Mouse (Mus musculus) gastrocnemius, postnatal 4 days (tissue): ENCODE measurements around the gene Tbr1. TPM values are rescaled to one million over a fixed set of nuclear protein-coding genes. Genes with fewer than 3 reads are reported as not detected.
A peak's percentile ranks its signal among the peaks of the same experiment; 100 is the strongest.

Source experiments
- DNase-seq, 2 experiments: peaks; one replicate each; pipeline ENCODE4 v3.0.0; 2021 to 2022; ENCODE audit warnings: low spot score in 2 of 2, mixed read lengths in 2 of 2
- long read RNA-seq, 2 experiments: library from polyadenylated mRNA; stranded (forward); transcript quantifications; one replicate each; pipeline ENCODE4 v2.0.0; 2021
- total RNA-seq, 2 experiments: library from RNA; stranded (reverse); gene quantifications; 2 replicates each; pipeline ENCODE4 v1.2.3; 2021

Gene Tbr1
- under 1 TPM; 0.36 to 0.49 TPM for total RNA-seq
- long read RNA-seq, experiment 1: 0 reads
- long read RNA-seq, experiment 2, partial matches to known transcripts: 0 of 1 reads
- long read RNA-seq, experiment 2, other reads (novel, unspliced or antisense): 1 of 1 reads

- DNase-seq: no peak
Measured at GRCm38 (mm10) chr2:61802656-61803251, at the start of gene Tbr1. Gene Tbr1, plus strand, starts transcription at chr2:61802930.

DNA sequence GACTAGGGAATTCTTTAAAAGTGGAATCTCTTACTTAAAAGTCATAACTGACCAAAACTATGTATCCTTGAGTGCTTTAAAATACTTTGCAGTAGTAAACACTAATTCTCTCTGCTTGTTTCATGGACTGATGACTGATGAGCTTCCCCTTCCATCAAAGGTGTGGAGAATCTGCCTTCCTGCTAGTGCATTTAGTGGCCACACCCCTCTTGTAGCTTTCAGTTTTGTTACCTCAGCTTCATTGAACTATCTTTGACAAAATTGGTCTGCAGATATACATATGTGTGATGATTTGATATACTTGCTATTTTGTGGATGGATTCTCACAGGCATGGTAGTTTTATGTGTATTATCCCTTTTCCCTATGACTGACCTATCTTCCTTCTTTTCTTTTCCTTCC is 47.7 kb upstream of the Tbr1 start:
- DNase-seq: no peak

- DNase-seq: no peak
Measured at GRCm38 (mm10) chr2:61759234-61759855, 43.4 kb upstream of the Tbr1 start.

- DNase-seq: no peak
Measured at GRCm38 (mm10) chr2:61760044-61760443, 42.7 kb upstream of the Tbr1 start.

DNA sequence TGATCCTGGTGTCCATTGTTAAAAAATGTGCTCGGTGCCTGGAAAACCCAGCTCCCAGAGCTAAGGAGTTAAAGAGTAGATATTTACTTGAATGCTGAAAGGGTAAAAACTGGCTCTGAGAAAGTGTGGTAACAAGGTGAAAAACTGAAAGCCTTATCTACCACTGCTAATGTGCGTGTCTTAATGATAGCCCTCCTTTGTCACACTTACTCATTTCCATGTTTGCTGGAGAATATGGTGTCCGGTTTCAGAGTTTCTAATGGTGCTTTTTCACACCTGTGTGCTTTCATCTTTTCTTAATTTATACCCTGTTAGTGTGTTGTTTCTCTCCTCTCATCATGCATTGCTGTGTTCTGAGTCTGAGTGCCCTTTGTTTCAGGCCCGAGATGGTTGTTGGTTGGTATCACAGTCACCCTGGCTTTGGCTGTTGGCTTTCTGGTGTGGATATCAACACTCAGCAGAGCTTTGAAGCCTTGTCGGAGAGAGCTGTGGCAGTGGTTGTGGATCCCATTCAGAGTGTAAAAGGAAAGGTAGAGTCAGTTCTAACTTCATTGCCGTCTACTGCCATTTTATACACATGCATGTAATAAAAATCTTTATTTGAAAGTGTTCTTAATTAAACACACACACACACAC is 38.1 kb upstream of the Tbr1 start:
- no peak for DNase-seq

GRCm38 (mm10) chr2:61765526-61765925 is 37.2 kb upstream of the Tbr1 start:
- DNase-seq: no peak

DNA sequence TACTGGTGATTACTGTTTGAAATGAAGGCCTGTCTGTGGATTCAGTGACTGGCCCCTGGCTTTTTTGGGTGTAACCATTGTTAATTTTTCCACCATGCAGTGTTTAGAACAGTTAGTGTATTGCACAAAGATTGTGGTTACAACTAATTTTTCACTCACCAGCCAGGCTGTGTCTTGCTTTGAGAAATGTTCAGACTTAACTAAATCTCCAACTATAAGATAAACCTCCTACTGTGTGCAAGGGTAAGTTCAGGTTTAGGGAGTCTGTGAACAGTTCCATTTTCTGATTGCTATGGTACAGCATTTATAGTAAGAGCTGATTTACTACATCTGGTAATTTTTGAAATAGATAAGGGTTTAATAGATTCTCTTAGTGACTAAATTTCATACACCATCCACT is 21.9 kb upstream of the Tbr1 start:
- DNase-seq: no peak

DNA sequence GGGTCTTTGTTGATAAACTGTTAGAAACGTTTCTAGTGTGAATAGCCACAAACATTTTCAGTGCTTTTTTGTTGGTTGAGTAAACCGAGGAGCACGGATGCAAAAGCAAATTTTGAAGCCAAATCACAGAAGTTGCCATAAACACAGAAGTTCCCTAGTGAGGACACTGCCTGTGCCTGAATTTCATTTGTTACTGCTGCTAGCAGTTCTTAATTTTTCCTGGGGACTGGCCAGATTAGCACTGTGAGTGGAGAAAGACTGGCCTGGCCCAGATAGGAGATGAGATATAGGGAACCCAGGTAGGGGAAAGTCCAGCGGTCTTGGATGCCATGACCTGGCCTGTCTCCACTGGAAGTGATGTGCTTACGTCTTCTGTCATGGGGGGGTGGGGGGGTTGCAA is 7.8 kb upstream of the Tbr1 start:
- DNase-seq: no peak

DNA sequence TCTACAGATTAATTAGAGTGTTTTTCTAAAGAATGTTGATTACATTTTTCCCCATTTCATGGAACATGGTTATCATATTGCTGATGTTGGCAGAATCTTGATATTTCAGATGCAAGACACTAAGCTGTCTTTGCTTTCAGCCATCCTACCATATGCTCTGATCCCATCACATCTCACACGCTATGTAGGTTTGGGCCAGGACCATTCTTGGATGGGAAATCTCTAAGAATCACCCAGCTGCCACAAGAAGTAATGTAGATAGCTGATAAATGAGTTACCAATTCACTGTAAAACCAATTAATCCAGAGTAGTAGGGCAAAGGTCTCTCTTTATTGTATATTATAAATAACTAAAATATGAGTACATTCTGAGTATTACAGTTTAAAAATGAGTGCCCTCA is 4.7 kb upstream of the Tbr1 start:
- no peak for DNase-seq

DNA sequence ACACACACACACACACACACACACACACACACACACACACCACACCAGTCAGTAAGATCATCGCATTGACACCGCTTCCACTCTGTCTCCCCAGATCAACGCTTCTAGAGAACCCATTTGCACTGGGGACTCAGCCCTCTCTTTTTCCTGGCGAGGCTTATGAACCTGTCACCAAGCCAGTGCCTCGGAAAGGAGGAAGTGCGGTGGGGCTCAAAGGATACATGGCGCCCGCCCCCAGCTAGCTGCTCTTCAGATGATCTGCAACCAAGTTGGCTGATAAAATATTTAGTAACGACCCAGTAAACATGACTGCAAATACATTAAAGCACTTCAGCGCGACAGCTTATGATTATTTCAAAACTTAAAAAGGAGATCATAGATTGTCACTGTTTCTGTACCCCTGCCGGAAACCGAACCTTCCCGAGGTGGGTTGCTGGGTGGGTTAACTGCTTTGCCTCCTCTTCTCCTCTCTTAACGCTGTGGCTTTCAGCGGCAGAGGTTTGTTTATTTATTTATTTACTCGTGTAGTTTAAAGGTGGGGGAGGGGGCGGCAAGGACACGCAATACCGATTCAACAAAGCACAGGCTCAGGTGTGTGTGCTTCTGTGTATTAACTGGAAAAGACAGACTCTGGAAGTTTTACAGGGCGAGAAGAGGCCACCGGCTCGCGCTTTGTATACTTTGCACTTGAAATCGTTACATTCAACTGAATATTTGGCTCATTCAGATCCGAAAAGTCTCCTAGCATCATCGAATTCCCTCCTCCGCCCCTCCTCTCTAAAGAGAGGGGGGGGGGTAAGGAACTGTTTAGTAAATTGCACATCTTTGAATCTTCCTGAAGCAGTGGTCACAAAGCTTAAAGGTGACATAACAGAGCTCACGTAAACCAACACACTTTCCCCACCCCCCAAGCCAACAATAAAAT is 975 bp downstream of the Tbr1 start:
- DNase-seq: no peak

DNA sequence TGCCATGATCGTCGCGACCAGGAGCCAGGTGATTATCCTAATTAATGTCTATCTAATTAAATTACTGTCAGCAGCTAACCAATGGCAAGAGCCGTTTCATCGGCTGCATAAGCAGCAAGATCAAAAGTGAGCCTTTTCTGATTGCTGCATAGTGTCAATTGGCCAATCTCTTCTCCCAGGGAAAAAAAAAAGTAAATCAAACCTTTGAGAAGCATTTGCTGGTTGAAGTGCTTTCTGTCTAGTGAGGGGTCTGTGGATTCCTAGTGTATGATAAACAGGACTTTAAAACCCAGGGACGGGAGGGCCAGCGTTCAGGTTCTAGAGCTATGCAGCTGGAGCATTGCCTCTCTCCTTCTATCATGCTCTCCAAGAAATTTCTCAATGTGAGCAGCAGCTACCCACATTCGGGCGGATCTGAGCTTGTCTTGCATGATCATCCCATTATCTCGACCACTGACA is 1.7 kb downstream of the Tbr1 start:
- DNase-seq: no peak

GRCm38 (mm10) chr2:61804841-61805540 is 2.3 kb downstream of the Tbr1 start:
- DNase-seq: peak; percentile 17 to 22

DNA sequence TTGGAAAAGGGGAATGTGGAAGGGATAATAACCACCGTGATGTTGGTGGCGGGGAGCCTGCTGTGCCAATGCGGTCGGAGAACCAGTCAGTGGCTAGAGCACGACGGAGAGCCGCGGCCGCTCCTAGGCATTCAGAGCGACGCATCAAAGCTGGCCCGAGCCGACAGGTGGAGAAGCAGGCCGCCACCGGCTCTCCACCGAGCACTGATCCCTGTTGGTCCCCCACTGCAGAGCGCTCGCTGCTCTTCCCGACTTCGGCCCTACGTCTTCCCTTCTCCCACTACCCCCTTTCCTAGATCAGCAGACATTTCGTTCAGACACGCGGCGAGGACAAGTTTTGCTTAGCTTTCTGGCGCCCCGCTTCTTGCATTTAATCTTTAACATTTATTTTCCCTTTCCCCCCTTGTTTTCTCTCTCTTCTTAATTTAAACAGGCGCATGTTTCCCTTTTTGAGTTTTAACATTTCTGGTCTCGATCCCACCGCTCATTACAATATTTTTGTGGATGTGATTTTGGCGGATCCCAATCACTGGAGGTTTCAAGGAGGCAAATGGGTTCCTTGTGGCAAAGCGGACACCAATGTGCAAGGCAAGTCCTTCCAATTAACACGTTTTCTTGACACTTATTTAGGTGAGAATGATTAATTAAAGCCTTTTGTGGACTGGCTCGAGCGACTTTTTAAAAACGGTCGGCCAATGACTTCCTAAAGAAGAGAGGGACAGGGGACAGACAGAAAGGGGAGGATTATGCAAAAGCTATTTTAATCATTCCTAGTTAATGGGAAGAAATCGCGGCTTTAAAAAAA is 3.0 kb downstream of the Tbr1 start:
- DNase-seq: peak; percentile 14 to 16

DNA sequence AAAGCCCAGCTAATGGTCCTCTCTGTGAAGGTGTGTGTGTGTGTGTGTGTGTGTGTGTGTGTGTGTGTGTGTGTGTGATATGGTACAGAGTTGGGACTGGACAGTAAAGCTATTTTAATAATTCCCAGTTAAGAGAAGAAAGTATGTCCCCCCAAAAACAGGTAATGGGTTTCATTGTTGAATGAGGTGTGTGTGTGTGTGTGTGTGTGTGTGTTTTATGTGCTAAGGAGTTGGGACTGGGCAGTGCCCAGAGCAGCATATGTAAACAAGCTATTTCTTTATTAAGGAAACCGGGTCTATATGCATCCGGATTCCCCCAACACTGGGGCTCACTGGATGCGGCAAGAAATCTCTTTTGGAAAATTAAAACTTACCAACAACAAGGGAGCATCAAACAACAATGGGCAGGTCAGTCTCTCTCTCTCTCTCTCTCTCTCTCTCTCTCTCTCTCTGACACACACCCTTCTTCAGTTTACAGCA is 3.7 kb downstream of the Tbr1 start:
- no peak for DNase-seq

GRCm38 (mm10) chr2:61807151-61807550 is 4.4 kb downstream of the Tbr1 start:
- DNase-seq: peak; percentile 17 to 25

- DNase-seq: no peak
Measured at GRCm38 (mm10) chr2:61807781-61808180, 5.1 kb downstream of the Tbr1 start.

DNA sequence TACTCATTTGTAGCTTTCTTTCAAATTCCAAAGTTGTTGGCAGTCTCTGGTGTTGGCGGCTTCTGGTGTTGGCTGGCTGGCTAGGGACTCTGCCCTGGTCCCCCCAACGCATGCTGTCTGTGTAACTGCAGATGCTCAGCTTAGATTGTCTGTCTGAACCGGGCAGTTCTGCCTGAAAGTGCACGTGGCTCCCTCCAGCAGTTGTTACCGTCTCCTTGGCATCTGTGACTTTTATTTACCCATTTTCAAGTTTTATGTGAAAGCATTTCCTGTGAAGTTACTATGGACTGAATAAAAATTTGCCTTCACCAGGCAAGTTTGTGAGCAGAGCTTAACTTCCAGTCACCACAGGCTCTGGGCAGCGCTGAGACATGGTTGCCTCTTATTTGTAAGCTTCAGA is 6.0 kb downstream of the Tbr1 start:
- DNase-seq: no peak

- DNase-seq: no peak
Measured at GRCm38 (mm10) chr2:61809381-61809780, 6.7 kb downstream of the Tbr1 start.

- no peak for DNase-seq
Measured at GRCm38 (mm10) chr2:61810751-61811150, 8.0 kb downstream of the Tbr1 start.

- DNase-seq: peak in 1 of 2 experiments; percentile 15
Measured at GRCm38 (mm10) chr2:61811163-61811506, 8.4 kb downstream of the Tbr1 start.
